Mouse (Mus musculus) kidney, postnatal 14 days (tissue): Measurements from ENCODE around the gene Cenpa.
"Not testable (repeated sequence)": the region's sequence is repeated elsewhere in the genome, so short reads cannot be mapped to it uniquely, and the experiment has no call there.

Experiments
- DNase-seq: peaks from one replicate; pipeline ENCODE4 v3.0.0; 2022; ENCODE audit warnings: mixed read lengths

The Cenpa gene

DNA sequence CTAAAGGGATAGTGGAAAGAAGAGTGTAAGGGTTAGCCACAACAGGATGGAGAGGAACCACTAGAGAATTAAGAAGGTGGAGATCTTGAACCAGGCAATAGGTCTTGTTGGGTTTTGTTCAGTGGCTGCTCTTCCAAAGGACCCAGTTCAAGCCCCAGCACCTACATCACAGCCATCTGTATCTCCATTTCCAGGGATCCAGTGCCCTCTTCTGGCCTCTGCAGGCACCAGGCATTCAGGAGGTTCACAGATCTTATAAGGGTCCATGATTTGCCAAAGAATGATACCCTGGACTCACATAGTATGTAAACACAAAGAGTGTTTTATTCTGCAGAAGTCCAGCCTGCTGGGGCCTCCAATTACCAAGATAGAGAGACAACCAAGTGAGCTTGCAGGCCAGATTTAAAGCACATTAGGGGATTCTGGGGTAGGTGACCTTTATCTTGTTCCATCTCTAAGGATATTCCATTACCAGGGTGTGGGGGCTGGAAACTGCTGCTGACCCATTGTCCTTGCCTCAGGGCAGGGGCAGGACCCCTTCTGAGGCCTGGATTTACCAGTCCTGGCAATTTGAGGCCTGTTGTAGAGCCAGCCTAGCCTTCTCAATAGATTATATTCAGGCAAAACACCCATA lies 16.5 kb downstream of the Cenpa start:
- no peak for DNase-seq

- DNase-seq: no peak
These were observed 17.4 kb downstream of the Cenpa start for GRCm38 (mm10) chr5:30683993-30684392.

DNA sequence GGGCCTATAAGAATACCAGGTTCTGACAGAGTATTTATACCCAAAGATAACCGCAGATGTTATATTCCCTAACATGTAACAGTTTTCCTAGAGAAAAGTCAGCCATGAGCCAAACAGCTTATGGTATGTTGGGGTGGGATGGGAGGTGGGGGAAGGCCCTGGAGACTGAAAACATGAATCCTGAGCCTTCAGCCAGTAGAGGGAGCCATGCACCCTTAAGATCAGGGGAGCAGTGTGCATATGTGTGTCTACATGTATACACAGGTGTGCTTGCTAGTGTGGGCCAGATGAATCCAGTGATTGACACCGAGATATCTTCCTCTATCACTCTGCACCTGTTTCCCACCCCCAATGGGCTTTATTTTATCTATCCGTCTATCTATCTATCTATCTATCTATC lies 20.2 kb downstream of the Cenpa start:
- DNase-seq: no peak

DNA sequence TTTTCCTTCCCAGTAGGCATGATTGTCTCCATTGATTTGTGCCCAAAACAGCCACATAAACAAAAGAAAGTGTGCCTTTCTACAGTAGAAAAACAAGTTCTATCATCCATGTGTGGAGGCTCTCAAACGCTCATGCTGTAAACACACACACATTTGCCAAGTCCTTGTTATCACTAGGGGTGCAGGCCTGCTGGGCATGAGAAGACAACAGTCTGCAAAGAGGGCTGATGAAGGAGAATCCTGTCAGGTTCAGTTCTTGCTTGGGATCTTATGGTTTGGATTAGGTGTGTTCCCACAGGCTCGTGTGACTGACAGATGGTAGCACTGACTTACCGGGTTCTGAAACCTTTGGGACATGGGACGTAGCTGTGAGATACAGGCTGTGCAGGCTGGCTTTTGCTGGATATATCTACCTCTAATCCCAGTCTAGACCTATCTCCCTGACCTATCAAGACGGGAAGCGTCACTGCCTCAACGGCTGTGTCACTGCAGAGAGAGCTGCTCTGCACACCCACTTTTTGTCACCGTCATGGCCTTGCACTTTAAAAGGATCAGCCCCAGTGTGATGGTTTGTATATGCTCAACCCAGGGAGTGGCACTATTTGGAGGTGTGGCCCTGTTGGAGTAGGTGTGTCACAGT lies 33.9 kb downstream of the Cenpa start:
- DNase-seq: no peak

DNA sequence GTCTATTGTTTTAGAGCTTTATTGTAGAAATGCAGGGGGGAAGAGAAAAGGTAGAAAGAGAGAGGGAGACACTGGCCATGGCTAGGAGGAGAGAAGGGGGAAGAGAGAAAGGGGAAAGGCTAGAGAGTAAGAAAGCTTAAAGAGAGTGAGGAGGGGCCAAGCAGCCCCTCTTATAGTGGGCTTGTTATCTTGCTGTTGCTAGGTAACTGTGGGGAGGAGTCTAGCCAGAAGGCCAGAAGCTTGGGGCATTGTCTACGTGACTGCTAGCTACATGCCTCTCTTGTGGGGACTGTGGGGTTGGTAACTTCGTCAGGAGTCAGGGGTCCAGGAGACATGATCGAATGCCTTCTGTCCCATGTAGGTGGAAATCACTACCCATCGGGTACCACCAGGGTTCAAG lies 34.8 kb downstream of the Cenpa start:
- not testable (repeated sequence) for DNase-seq

DNA sequence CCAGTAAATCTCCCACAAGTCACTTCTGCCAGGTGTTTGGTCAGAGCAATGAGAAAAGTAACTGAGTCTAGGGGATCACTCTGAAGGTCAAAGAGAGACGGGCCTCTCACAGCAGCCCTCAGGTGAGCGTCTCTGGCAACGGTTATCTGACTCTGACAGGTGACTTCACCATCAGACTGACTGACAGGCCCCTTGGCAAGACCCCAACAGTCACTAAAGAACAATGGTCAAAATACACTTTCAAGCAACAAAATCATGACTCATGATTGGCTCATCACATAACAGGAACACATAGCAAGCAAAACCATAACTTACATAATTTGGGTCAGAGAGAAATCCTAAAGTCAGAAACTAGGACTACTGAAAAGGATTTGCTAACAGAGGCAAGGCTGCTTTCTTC lies 35.3 kb downstream of the Cenpa start:
- no peak for DNase-seq

DNA sequence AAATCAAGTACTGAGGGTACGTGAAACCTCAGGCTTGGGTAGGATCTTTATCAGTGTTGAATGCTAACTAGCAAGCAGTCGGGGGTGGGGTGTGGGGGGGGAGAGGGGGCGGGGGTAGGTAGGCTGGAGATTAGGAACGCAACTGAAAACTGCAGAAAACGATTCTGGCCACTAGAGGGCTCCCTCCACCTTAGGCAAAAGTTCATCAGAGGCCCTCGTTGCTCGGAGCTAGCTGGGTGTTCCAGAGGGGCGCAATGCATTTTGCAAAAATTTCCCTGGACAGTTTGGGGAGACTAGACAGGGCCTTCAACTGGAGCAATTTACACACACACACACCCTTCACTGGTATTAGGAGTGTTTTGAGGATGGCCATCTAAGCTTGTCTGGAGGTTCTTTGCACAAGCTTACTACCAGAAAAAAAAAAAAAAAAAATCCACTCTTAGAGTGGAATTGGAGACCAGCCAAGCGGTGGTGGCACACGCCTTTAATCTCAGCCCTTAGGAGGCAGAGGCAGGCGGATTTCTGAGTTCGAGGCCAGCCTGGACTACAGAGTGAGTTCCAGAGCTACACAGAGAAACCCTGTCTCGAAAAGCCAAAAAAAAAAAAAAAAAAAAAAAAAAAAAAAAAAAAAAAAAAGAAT lies 43.3 kb downstream of the Cenpa start:
- peak; percentile 84 for DNase-seq

DNA sequence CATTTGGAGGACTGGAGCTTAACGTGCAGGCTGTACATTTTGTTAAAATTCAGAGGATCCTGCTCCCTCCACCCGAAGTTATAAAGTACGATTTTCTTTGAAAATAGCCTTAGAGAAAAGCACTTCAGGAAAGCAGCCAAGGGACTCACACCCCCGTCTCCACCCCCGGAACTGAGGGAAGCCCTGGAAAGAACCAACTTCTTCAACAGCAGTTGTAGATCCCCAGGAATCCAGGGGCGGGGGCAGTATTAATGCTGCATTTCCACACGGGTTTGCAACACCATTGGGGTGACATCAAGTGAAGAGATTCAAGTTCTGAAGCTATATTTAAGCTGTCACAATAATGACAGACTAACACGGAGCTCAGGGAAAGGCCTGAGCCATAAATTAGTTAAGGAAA lies 43.9 kb downstream of the Cenpa start:
- DNase-seq: no peak

GRCm38 (mm10) chr5:30711147-30712001 lies 44.8 kb downstream of the Cenpa start, which contains the start of gene Dpysl5:
Gene Dpysl5, plus strand, starts transcription at chr5:30711564.
- peak; percentile 90 for DNase-seq

GRCm38 (mm10) chr5:30712002-30712390 lies 45.4 kb downstream of the Cenpa start:
- no peak for DNase-seq

DNA sequence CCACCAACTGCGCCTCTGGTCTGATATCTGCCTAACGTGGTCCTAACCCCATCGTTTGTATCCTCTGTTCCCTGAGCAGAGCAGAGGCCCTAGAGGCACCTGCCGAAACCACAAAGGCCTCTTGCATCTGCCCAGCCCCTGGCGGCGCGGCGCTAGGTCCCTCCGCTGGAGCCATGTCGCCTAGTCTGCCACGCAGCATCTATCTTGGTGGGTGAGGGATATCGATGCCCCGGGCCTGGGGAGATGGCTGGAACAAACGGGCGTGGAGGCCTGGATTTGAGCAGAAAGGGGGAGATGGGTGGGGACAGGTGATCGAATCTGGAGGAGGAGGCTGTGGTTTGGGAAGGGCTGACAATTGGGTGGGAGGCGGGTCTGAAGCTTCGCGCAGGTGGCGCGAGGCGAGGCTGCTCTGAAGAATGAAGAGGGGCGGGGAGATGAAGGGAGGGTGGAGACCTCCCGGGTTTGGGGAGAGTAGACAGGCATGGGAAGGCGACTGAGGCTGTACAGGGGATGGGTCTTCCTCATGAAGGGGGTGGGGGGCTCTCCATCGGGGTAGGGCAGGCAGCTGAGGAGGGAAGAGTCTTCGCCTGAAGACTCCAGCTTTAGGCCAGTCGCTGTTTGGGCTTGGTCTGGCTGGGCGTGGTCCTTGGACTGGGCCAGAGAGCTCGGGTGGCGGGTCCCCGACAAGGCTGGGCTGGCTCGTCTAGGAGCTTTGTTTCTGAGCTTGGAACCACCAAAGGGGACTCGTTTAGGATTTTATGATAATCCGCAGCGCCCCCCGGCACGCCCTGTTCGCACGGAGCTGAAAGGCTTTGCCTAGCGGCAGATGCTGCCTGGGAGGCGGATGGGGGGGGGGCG lies 46.1 kb downstream of the Cenpa start:
- peak; percentile 7 for DNase-seq

DNA sequence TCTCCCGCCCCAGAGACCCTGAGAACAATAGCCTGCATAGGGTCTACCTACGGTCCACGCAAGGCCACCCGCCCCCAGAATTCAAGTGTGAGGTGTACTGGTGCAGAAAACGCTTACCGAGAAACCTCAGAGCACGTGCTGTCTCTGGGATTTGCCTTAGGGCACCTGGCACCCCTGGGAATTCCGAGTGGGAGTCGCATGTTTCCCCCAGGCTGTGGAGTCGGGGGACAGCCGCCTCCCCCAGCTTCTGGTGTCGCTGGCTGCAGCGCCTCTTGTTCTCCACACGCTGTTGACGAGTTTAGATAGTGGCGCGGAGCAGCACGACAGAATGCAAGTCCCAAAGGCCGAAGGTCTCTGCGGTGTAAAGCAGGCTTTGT lies 46.7 kb downstream of the Cenpa start:
- DNase-seq: peak; percentile 9

GRCm38 (mm10) chr5:30713691-30714090 lies 47.1 kb downstream of the Cenpa start:
- no peak for DNase-seq

GRCm38 (mm10) chr5:30716311-30716710 lies 49.7 kb downstream of the Cenpa start:
- DNase-seq: no peak

DNA sequence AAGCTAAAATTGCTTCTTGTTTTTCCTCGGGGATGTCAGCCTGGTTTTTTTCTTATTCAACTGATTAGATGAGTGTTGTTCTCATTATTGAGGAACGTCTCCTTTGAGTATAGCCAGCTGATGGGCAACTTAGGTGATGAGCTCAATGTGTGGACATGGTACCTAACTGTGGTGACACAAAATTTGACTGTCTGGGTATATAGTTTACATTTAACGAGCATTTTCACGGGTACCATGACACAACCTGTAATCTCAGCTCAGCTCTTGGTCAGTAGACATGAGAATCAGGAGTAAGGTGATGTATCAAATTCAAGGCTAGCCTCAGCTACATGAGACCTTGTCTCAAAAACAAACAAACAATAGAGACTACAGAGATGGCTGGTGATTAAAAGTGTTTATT lies 50.9 kb downstream of the Cenpa start:
- DNase-seq: no peak

- DNase-seq: no peak
These were observed 51.6 kb downstream of the Cenpa start for GRCm38 (mm10) chr5:30717991-30718703.

DNA sequence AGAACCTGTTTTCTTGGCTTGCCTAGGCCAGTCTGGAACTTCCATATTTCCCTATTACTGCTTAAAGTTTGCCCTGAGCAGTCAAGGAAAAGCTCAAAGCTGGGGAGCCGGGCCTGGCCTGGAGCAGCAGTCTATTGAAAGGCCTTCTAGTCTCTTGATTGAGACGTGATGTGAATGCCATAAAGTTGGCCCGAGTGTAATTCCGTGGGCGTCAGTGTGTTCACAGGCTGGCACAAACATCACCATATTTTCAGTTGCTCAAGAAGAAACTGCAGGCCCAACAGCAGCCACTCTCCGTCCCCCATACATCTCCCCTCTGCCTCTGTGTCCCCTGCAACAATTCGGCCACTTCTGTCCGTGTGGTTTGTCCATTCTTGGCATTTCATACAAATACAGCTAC lies 55.4 kb downstream of the Cenpa start:
- no peak for DNase-seq
